Mouse (Mus musculus): ENCODE measurements around the gene Cuedc1.

GRCm38 (mm10) chr11:88052638-88053037 is 45.2 kb upstream of the Cuedc1 start:
- TF ChIP-seq POLR2A (IDR thresholded peaks at IDR 0.05; ENCODE audit: borderline replicate concordance, insufficient read depth, low read length) (no peak), CTCF (IDR thresholded peaks at IDR 0.05; ENCODE audit: borderline replicate concordance, insufficient read depth, low read depth, low read length) (no peak)
